Mouse (Mus musculus): Measurements from ENCODE around the gene Timm17a.

Timm17a gene

DNA sequence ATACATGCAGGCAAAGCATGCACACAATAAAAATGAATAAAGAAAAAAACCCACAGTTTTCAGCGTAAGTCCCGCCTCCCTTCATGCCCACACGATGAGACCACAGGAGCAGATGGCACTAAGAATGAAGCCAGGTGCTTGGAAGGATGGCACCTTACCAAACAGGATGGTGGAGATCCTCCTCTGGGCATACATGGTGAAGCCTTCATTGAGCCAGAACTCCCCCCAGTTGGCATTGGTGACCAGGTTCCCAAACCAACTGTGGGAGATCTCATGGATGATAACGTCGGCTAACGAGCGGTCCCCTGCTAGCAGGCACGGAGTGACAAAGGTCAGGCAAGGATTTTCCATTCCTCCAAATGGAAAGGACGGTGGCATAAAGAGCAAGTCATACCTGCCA lies 42.2 kb downstream of the Timm17a start:
- DNase-seq, result no peak

DNA sequence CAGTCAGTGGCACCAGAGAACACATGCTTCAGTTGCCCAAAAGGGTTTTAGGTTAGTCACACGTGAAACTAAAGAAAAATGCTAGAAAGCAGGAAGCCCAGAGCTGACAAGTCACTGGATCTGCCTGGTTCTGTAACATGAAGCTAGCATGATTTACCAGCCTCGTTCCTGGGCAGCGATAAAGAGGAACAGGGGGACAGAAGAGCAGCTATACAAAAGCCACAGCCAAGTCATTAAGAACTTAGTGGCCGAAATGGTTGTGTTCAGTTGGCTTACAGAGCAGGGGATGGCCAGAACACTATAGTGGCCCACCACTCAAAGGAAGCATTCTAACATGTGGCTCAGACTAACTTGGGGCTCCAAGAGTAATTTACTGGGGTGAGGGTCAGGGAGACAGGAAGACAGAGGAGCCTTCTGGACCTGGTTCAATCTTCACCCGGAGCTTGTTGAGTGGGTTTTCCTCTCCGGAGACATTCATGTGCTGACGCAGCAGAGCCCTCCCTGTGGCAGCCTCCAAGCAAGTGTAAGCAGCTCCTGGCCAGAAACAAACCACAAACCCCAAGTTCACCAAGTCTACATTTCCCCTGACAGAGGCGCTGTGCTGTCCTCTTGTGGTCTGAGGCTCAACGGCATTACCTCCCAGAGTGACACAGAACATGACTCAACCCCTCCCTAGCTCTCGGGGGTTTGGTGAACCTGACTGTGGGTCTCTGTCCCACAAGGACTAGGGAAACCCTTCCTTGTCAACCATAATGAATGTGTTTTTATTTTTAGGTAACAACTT lies 45.7 kb downstream of the Timm17a start:
- peak in 1 of 2 experiments; percentile 20 for DNase-seq

DNA sequence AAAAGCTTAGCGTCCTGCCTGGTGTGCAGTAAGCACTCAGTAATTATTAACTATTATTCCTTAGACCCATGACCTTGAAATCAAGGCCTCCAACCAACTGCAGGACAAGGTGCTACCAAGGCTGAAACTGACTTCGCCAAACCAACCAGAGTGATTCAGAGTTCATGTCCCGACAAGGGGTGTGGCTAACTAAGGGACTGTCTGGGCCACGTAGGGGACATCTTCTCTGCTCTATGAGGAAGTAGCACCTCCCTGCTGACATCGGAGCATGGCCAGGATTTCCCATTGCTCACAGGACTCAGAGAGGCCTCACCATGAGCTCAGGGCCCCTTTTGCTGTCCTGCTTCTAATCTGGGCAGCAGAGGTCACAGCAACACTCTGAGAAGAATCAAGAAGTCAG lies 47.7 kb downstream of the Timm17a start:
- no peak for DNase-seq

DNA sequence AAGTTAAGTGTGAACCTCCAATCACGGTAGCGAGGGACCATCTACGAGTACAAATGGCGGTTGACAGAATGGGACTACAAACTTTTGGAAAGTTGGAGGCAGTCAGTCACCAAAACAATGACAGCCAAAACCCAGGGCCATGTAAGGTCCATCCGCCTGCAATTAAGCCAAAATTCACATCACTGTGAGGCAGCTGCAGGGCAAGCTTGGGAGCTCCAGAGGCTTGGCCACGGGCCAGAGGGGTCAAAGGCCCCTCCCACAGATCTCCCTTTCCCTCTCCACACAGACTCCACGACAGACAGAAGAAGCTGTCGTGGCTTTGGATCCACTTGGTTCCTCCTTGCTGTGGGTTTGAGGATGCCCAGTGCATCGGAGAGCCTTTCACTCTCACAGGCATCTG lies 50.3 kb downstream of the Timm17a start:
- DNase-seq, result no peak

DNA sequence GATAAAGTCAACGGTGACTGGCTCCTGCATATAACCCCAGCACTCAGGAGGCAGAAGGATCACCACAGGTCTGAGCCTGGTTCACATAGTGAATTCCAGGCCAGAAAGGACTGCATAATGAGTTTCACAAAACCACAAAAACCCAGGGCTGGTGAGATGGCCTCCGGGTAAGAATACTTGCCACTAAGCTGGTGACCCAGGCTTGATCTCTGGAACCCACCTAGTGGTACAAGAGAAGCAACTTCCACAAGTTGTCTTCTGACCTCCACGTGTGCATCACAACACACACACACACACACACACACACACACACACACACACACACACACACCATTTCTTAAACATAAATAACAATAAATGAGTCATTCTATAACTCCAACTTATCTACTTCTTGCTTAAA lies 51.2 kb downstream of the Timm17a start:
- no peak for DNase-seq

DNA sequence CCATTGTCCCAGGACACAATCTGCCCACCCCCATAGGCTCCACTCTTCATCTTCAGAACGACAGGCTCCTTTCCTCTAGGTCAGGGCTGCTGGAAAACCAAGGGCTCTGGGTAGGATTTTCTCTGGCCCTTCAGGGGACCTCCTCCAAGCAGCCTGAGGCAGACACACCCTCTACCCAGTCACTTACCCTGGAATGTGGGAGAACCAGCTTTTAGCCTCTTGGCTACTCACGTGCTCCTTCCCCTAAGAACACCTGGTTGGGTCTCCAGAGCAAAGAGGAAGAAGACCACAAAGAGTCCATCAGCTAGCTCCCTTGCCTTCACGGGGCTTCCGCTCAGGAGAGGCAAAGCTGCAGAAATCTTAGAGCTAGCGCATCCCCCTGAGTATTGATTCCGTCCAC lies 52.6 kb downstream of the Timm17a start:
- no peak for DNase-seq

DNA sequence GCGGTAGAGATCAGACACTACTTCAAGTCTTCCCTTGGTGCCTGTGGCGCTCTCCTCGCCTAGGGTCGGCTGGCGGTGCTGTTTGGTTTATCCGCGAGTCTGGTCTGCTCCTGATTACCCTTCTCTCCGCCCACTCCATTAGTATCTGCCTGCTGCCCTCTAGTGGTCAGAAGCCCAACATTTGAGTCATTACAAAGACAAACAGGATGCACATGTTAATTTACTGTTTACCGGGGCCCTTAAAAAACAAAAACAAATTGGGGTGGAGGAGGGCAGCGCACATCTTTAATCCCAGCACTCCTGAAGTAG lies 54.5 kb downstream of the Timm17a start:
- DNase-seq, result peak; percentile 48 to 66

DNA sequence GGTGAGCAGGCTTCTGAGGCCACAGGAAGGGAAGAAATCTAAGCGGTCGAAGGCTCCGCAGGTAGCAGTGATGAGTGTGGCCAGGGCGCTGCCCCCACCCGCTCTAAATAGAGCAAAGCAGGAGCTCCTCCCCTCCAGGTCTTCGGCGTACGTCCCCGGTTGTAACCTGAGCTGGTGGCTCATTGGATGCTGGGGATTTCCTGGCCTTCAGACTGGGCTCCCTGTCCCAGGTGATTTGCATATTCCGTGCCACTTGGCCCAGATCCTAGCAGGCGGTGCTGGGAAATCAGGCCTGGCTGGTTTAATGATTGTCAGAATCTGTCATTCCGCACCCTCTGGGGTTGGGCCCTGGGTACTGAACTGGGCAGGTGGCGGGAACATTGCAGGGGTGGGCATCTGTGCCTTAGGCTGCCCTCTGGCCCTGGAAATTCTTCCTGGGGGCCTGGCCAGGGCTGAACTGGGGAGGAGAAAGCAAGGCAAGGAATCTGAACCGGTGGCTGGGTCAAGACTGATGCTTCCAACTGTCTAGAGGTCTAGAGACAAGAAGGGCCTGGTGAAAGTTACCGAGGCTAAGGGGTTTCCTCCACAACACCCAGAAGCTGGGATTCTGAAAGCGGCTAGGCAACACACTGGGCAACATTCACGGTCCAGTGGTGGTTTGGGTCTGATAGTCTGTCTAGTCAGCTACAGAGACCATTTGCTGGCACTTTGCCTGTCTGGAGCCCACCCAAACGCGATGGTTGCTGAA lies 55.0 kb downstream of the Timm17a start, which contains the start of gene Elf3:
Gene Elf3 (minus strand): TSS at position 189 of the 748 bp plus-strand sequence.
- no peak for DNase-seq

DNA sequence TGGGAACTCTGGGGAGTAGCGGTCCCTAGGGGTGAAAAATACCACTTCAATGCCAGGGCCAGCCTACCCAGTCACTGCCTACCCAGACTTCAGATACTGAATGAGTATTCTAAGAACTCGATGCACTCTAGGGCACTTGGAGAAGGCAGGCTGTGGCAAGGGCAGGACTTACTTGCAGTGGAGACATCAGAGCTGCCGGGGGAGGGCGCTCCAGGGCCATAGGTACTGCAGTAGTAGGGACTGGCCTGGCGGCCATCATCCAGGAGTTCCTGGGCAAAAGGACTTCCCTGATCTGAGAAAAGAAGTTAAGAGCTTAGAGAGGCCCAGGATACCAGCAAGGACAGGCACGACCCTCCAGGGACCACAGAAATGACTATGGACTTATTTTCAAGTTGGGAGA lies 57.3 kb downstream of the Timm17a start:
- no peak for DNase-seq

DNA sequence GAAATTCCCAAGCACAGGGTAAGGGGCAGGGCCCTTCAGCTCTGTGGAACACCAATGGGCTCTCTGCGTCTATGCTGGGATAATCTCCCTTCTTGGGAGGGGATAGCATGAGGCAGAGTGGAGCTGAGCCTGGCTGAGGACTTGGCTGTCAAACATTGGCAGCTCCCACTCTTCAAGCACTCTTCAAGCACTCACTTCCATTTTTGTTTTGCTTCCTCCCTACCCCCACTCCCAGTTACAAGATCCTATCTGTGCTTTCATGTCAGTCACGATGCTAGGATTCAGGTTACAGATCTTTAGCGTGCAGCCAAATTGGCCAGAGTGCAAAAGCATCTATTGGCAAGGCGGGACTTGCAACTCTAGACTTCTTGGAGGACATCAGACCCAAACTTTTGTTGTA lies 60.7 kb downstream of the Timm17a start:
- no peak for DNase-seq

DNA sequence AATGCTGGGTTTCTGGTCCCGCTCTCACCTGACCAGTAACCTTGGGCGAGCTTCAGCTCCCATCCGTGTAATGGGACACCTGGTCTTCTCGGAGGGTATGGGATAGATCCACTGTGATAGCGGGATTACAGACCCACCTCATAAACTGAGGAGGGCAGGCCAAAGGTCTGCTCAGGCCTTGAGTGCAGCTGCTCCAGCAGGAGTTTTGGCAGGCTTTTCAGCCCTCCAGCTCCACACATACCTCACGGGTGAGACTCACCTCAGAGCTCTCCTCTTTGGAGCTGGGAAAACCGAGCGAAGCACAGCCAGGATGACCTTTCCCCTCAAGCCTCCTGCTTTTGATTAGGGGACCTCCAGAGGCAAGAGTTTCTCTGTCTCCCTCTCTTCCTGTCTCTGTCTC lies 62.2 kb downstream of the Timm17a start:
- DNase-seq, result no peak

DNA sequence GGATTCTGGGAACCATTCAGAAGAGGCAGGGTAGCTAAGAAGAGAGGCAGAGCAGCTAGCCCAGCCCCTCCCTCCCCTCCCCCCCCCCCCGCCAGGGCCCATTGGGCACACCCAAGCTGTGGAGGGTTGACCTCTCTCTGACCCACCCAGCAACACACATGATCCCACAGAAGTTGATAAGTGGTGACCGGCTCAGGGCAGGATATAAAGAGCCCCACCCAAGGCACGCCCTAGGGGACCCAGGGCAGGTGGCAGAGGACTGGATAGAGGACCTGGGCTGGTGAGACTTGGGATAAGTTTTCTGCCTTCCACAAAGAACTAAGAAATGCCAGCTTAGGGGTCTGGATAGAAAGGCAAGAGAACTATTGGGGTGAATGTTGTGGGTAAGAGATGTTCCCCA lies 62.9 kb downstream of the Timm17a start:
- DNase-seq, result no peak

DNA sequence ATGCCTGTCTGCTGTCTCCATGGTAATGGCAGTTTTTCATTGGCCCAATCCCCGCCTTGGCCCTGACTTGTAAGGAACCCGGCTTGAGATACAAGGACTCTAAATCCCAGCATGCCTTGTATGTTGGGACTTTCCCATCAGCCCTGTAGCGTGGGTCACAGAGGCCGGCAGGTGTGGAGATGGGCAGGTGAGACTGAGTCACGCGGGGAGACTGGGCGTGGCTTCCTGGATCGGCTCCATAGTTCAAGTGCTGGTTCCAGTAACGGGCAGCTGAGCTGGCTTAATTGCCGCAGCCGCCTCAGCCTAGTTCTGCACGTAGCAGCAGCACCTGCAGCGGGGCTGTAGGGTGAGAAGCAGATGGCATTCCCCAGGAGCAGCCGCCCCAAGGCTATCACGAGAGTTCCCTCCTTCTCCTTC lies 65.1 kb downstream of the Timm17a start:
- no peak for DNase-seq

Measured in thymus, postnatal 36 days (tissue).